Mouse (Mus musculus) brain, embryonic 14.5 days (tissue): ENCODE results near the gene 4930438A08Rik.

Source experiments
- CTCF ChIP-seq: fragments of 200-500 bp; IDR thresholded peaks from 2 replicates; pipeline ENCODE4 v1.5.1; 2012; ENCODE audit warnings: inconsistent platforms, mild to moderate bottlenecking, moderate library complexity, borderline replicate concordance; ENCODE audit not compliant: insufficient read depth, insufficient read length; ENCODE audit errors: extremely low read depth
- POLR2A ChIP-seq: fragments of 200-500 bp; IDR thresholded peaks from 2 replicates; pipeline ENCODE4 v1.6.1; 2012; ENCODE audit warnings: mild to moderate bottlenecking, inconsistent platforms, borderline replicate concordance; ENCODE audit not compliant: poor library complexity, insufficient read depth, insufficient read length, severe bottlenecking; ENCODE audit errors: extremely low read depth

DNA sequence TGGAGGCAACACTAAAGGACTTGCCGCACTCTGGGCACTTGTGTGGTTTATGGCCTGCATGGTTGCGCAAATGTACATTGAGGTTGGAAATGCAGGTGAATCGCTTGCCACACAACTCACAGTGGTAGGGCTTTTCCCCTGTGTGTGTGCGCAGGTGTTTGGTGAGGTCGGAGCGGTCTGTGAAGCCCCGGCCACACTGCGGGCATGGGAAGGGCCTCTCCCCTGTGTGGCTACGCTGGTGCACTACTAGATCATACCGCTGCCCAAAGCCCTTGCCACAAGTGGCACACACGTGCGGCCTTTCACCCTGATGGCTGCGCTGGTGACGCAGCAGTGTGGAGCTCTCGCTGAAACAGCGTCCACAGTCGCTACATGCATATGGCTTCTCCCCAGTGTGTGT, 41.7 kb downstream of the 4930438A08Rik start:
- TF ChIP-seq POLR2A: no peak
- TF ChIP-seq CTCF: no peak
